Mouse (Mus musculus): ENCODE results near the gene Rell1.

Rell1 gene

GRCm38 (mm10) chr5:63968443-63969415 lies at the start of gene Rell1:
Gene Rell1, minus strand, starts transcription at chr5:63968897.
- peak; percentile 100 for DNase-seq (ENCODE audit: extremely low spot score)

GRCm38 (mm10) chr5:64012596-64013366 lies 44.1 kb upstream of the Rell1 start:
- no peak for DNase-seq (ENCODE audit: extremely low spot score)

- DNase-seq (ENCODE audit: extremely low spot score), result no peak
Measured at GRCm38 (mm10) chr5:64006548-64006947, 37.9 kb upstream of the Rell1 start.

- no peak for DNase-seq (ENCODE audit: extremely low spot score)
Measured at GRCm38 (mm10) chr5:64003302-64003701, 34.6 kb upstream of the Rell1 start.

GRCm38 (mm10) chr5:63993865-63994264 lies 25.2 kb upstream of the Rell1 start:
- no peak for DNase-seq (ENCODE audit: extremely low spot score)

GRCm38 (mm10) chr5:63990675-63991074 lies 22.0 kb upstream of the Rell1 start:
- DNase-seq (ENCODE audit: extremely low spot score), result no peak

- DNase-seq (ENCODE audit: extremely low spot score), result no peak
Measured at GRCm38 (mm10) chr5:63986337-63986736, 17.6 kb upstream of the Rell1 start.

GRCm38 (mm10) chr5:63982296-63982695 lies 13.6 kb upstream of the Rell1 start:
- DNase-seq (ENCODE audit: extremely low spot score), result no peak

GRCm38 (mm10) chr5:63970991-63971390 lies 2.3 kb upstream of the Rell1 start:
- DNase-seq (ENCODE audit: extremely low spot score), result peak; percentile 52

- peak; percentile 56 for DNase-seq (ENCODE audit: extremely low spot score)
Measured at GRCm38 (mm10) chr5:63970281-63970732, 1.6 kb upstream of the Rell1 start.

- peak; percentile 45 for DNase-seq (ENCODE audit: extremely low spot score)
Measured at GRCm38 (mm10) chr5:63969476-63970112, 897 bp upstream of the Rell1 start.

- peak; percentile 35 for DNase-seq (ENCODE audit: extremely low spot score)
Measured at GRCm38 (mm10) chr5:63967591-63968141, 1.0 kb downstream of the Rell1 start.

GRCm38 (mm10) chr5:63966379-63966778 lies 2.3 kb downstream of the Rell1 start:
- no peak for DNase-seq (ENCODE audit: extremely low spot score)

- no peak for DNase-seq (ENCODE audit: extremely low spot score)
Measured at GRCm38 (mm10) chr5:63965946-63966345, 2.8 kb downstream of the Rell1 start.

GRCm38 (mm10) chr5:63964576-63964975 lies 4.1 kb downstream of the Rell1 start:
- DNase-seq (ENCODE audit: extremely low spot score), result no peak

- DNase-seq (ENCODE audit: extremely low spot score), result no peak
Measured at GRCm38 (mm10) chr5:63961726-63962125, 7.0 kb downstream of the Rell1 start.

GRCm38 (mm10) chr5:63960565-63960964 lies 8.1 kb downstream of the Rell1 start:
- DNase-seq (ENCODE audit: extremely low spot score), result no peak

GRCm38 (mm10) chr5:63958963-63959708 lies 9.6 kb downstream of the Rell1 start:
- DNase-seq (ENCODE audit: extremely low spot score), result no peak

GRCm38 (mm10) chr5:63957607-63958006 lies 11.1 kb downstream of the Rell1 start:
- no peak for DNase-seq (ENCODE audit: extremely low spot score)

- no peak for DNase-seq (ENCODE audit: extremely low spot score)
Measured at GRCm38 (mm10) chr5:63956411-63956810, 12.3 kb downstream of the Rell1 start.
